In genomic region chr19:8695330-8695729, GRCm38 (mm10) we compare ENCODE assay signal across 8 mouse cellular contexts. TPM values are rescaled to one million over a fixed set of nuclear protein-coding genes. Genes with fewer than 3 reads are reported as not detected.
DNase-seq lines count a peak whose midpoint lies in the region; ATAC-seq and TF ChIP-seq lines count a peak whose summit lies in the region.

No protein-coding gene starts in this region.

- ATAC-seq in midbrain, postnatal 0 days (ENCODE audit: low FRiP score) = no peak; the same call in 1 of the 2 replicates
- no peak for ATAC-seq in midbrain, embryonic 15.5 days (replicated peaks)
- 0 out of 2 replicates have a peak, but pooled peaks have one; percentile 47 for ATAC-seq in hindbrain, embryonic 15.5 days (ENCODE audit: low FRiP score, low read depth)
- ATAC-seq in liver, embryonic 13.5 days (ENCODE audit: low read depth) = peak; percentile 92

- H3K27ac ChIP-seq in midbrain, postnatal 0 days (ENCODE audit: low read depth, low read length) = no peak overlapping the region
- H3K27ac ChIP-seq in midbrain, embryonic 15.5 days = no peak overlapping the region
- H3K27ac ChIP-seq in hindbrain, embryonic 15.5 days (replicated peaks) = no peak overlapping the region
- H3K27ac ChIP-seq in liver, embryonic 13.5 days = peak overlapping the region; percentile 39; the same call in 1 of the 2 replicates

- no peak for DNase-seq in midbrain, postnatal 0 days (ENCODE audit: low spot score)
- DNase-seq in c-Kit-positive CD71-positive TER-119-positive erythroid progenitor cells, embryonic 14.5 days (ENCODE audit: low spot score) = peak; percentile 68
- peak; percentile 66 for DNase-seq in liver, embryonic 13.5 days
- peak; percentile 59 to 68 for DNase-seq in spleen, postnatal 36 days (ENCODE audit: low spot score in 2 of 2)
- DNase-seq in cerebellum, postnatal 36 days = no peak
- no peak for DNase-seq in right cerebral cortex, adult 18-20 months

- H3K4me3 ChIP-seq in midbrain, postnatal 0 days (ENCODE audit: low read depth, low read length) = no peak overlapping the region
- H3K4me3 ChIP-seq in midbrain, embryonic 15.5 days = no peak overlapping the region
- H3K4me3 ChIP-seq in hindbrain, embryonic 15.5 days = no peak overlapping the region
- H3K4me3 ChIP-seq in liver, embryonic 13.5 days (replicated peaks) = 0 out of 2 replicates have a peak overlapping the region, but pooled peaks have one; percentile 10

- H3K4me1 ChIP-seq in midbrain, postnatal 0 days (ENCODE audit: insufficient read depth, low read length) = no peaks in the 10 kb centered on the region
- no peaks in the 10 kb centered on the region for H3K4me1 ChIP-seq in midbrain, embryonic 15.5 days
- no peaks in the 10 kb centered on the region for H3K4me1 ChIP-seq in hindbrain, embryonic 15.5 days (replicated peaks)
- peaks cover 15% of the 10 kb centered on the region for H3K4me1 ChIP-seq in liver, embryonic 13.5 days (replicated peaks)

- no peaks in the 10 kb centered on the region for H3K36me3 ChIP-seq in midbrain, postnatal 0 days (ENCODE audit: insufficient read depth, low read length)
- no peaks in the 10 kb centered on the region for H3K36me3 ChIP-seq in midbrain, embryonic 15.5 days (replicated peaks)
- no peaks in the 10 kb centered on the region for H3K36me3 ChIP-seq in hindbrain, embryonic 15.5 days
- H3K36me3 ChIP-seq in liver, embryonic 13.5 days = no peaks in the 10 kb centered on the region

- no peak overlapping the region for H3K9ac ChIP-seq in midbrain, postnatal 0 days (replicated peaks; ENCODE audit: low read length, poor library complexity, severe bottlenecking)
- no peak overlapping the region for H3K9ac ChIP-seq in midbrain, embryonic 15.5 days
- no peak overlapping the region for H3K9ac ChIP-seq in hindbrain, embryonic 15.5 days
- H3K9ac ChIP-seq in liver, embryonic 13.5 days = peak overlapping the region; percentile 39

- H3K4me2 ChIP-seq in midbrain, postnatal 0 days (ENCODE audit: low read depth, low read length, poor library complexity, severe bottlenecking) = no peak overlapping the region
- H3K4me2 ChIP-seq in midbrain, embryonic 15.5 days = no peak overlapping the region
- H3K4me2 ChIP-seq in hindbrain, embryonic 15.5 days = no peak overlapping the region
- peak overlapping the region; percentile 46 for H3K4me2 ChIP-seq in liver, embryonic 13.5 days

- WGBS in midbrain, postnatal 0 days = 51% methylated on average over 5 of the region's 6 CpGs
- whole genome bisulfite sequencing in midbrain, embryonic 15.5 days = 55% methylated on average over 6 of the region's 6 CpGs
- 57% methylated on average over 6 of the region's 6 CpGs for WGBS in hindbrain, embryonic 15.5 days
- WGBS in liver, embryonic 13.5 days (ENCODE audit: insufficient replicate concordance) = 27% methylated on average over 6 of the region's 6 CpGs

- no peaks in the 10 kb centered on the region for H3K27me3 ChIP-seq in midbrain, postnatal 0 days (ENCODE audit: insufficient read depth, low read length)
- H3K27me3 ChIP-seq in midbrain, embryonic 15.5 days (replicated peaks) = no peaks in the 10 kb centered on the region
- H3K27me3 ChIP-seq in hindbrain, embryonic 15.5 days = no peaks in the 10 kb centered on the region
- H3K27me3 ChIP-seq in liver, embryonic 13.5 days = no peaks in the 10 kb centered on the region

- H3K9me3 ChIP-seq in midbrain, postnatal 0 days (ENCODE audit: low read length) = no peaks in the 10 kb centered on the region
- no peaks in the 10 kb centered on the region for H3K9me3 ChIP-seq in midbrain, embryonic 15.5 days
- no peaks in the 10 kb centered on the region for H3K9me3 ChIP-seq in hindbrain, embryonic 15.5 days
- H3K9me3 ChIP-seq in liver, embryonic 13.5 days (replicated peaks) = no peaks in the 10 kb centered on the region

- peak; percentile 31 for TF ChIP-seq CTCF in midbrain, postnatal 0 days (IDR thresholded peaks at IDR 0.05)

RNA-seq across cellular contexts. Expression of gene Slc3a2, which starts 27.8 kb away (rescaled TPM):
- 111 and 133 TPM in 2 replicates for total RNA-seq in midbrain, postnatal 0 days (2014; rRNA removed)
- 212 and 223 TPM in 2 replicates for polyA plus RNA-seq in midbrain, postnatal 0 days (2015; fragmentation: Nextera tagmentation; extraction: Ambion mirVana)
- 165 and 174 TPM in 2 replicates for polyA plus RNA-seq in midbrain, embryonic 15.5 days (2015; fragmentation: Nextera tagmentation; extraction: Ambion mirVana)
- polyA plus RNA-seq in hindbrain, embryonic 15.5 days (2015; fragmentation: Nextera tagmentation; extraction: Ambion mirVana) = 170 and 175 TPM in 2 replicates
- polyA plus RNA-seq in liver, embryonic 13.5 days (2015; fragmentation: Nextera tagmentation; extraction: Ambion mirVana) = 118 and 128 TPM in 2 replicates

RNA-seq across cellular contexts. Expression of gene Chrm1, which starts 31.7 kb away (rescaled TPM):
- 1.3 and 1.9 TPM in 2 replicates for total RNA-seq in midbrain, postnatal 0 days (2014; rRNA removed)
- 1.0 and 1.1 TPM in 2 replicates for polyA plus RNA-seq in midbrain, postnatal 0 days (2015; fragmentation: Nextera tagmentation; extraction: Ambion mirVana)
- polyA plus RNA-seq in midbrain, embryonic 15.5 days (2015; fragmentation: Nextera tagmentation; extraction: Ambion mirVana) = 0.81 and 0.86 TPM in 2 replicates
- polyA plus RNA-seq in hindbrain, embryonic 15.5 days (2015; fragmentation: Nextera tagmentation; extraction: Ambion mirVana) = 0.54 and 0.67 TPM in 2 replicates
- not detected in 2 replicates for polyA plus RNA-seq in liver, embryonic 13.5 days (2015; fragmentation: Nextera tagmentation; extraction: Ambion mirVana)

RNA-seq across cellular contexts. Expression of gene Wdr74, which starts 40.3 kb away (rescaled TPM):
- 50.9 and 65.7 TPM in 2 replicates for total RNA-seq in midbrain, postnatal 0 days (2014; rRNA removed)
- 85.9 and 88.2 TPM in 2 replicates for polyA plus RNA-seq in midbrain, postnatal 0 days (2015; fragmentation: Nextera tagmentation; extraction: Ambion mirVana)
- polyA plus RNA-seq in midbrain, embryonic 15.5 days (2015; fragmentation: Nextera tagmentation; extraction: Ambion mirVana) = 100.0 and 103 TPM in 2 replicates
- 91.9 and 96.1 TPM in 2 replicates for polyA plus RNA-seq in hindbrain, embryonic 15.5 days (2015; fragmentation: Nextera tagmentation; extraction: Ambion mirVana)
- 80.8 and 81.6 TPM in 2 replicates for polyA plus RNA-seq in liver, embryonic 13.5 days (2015; fragmentation: Nextera tagmentation; extraction: Ambion mirVana)

RNA-seq across cellular contexts. Expression of gene 1700092M07Rik, which starts 45.2 kb away (rescaled TPM):
- not detected in 2 replicates for total RNA-seq in midbrain, postnatal 0 days (2014; rRNA removed)
- 0.64 TPM in 1 of 2 replicates, not detected in the other for polyA plus RNA-seq in midbrain, postnatal 0 days (2015; fragmentation: Nextera tagmentation; extraction: Ambion mirVana)
- 1.5 and 1.7 TPM in 2 replicates for polyA plus RNA-seq in midbrain, embryonic 15.5 days (2015; fragmentation: Nextera tagmentation; extraction: Ambion mirVana)
- 1.3 and 1.7 TPM in 2 replicates for polyA plus RNA-seq in hindbrain, embryonic 15.5 days (2015; fragmentation: Nextera tagmentation; extraction: Ambion mirVana)
- 0.81 and 1.3 TPM in 2 replicates for polyA plus RNA-seq in liver, embryonic 13.5 days (2015; fragmentation: Nextera tagmentation; extraction: Ambion mirVana)

RNA-seq across cellular contexts. Expression of gene Stx5a, which starts 45.9 kb away (rescaled TPM):
- total RNA-seq in midbrain, postnatal 0 days (2014; rRNA removed) = 112 and 147 TPM in 2 replicates
- polyA plus RNA-seq in midbrain, postnatal 0 days (2015; fragmentation: Nextera tagmentation; extraction: Ambion mirVana) = 104 and 106 TPM in 2 replicates
- polyA plus RNA-seq in midbrain, embryonic 15.5 days (2015; fragmentation: Nextera tagmentation; extraction: Ambion mirVana) = 121 and 123 TPM in 2 replicates
- polyA plus RNA-seq in hindbrain, embryonic 15.5 days (2015; fragmentation: Nextera tagmentation; extraction: Ambion mirVana) = 113 and 122 TPM in 2 replicates
- polyA plus RNA-seq in liver, embryonic 13.5 days (2015; fragmentation: Nextera tagmentation; extraction: Ambion mirVana) = 48.2 and 51.9 TPM in 2 replicates

Comparison
In these comparisons a context has a peak if more than half of its experiments do, and no peak if none do; other contexts are left out.
1. ATAC-seq: peak in hindbrain, embryonic 15.5 days (single experiment) and liver, embryonic 13.5 days (single experiment); none in midbrain, postnatal 0 days (single experiment) and midbrain, embryonic 15.5 days (single experiment).
2. DNase-seq: peak in c-Kit-positive CD71-positive TER-119-positive erythroid progenitor cells, embryonic 14.5 days (single experiment), liver, embryonic 13.5 days (single experiment) and spleen, postnatal 36 days (2 of 2); none in midbrain, postnatal 0 days (single experiment), cerebellum, postnatal 36 days (0 of 2) and right cerebral cortex, adult 18-20 months (single experiment).